Mouse (Mus musculus) stomach, embryonic 15.5 days (tissue): ENCODE data around the gene Thoc3. TPM values are rescaled to one million over a fixed set of nuclear protein-coding genes. Genes with fewer than 3 reads are reported as not detected.
A peak's percentile ranks its signal among the peaks of the same experiment; 100 is the strongest.

Experiments
- ATAC-seq: fragments of 200-750 bp; cut with Nextera tagmentation; 2 replicates; pipeline ENCODE4 v1.8.0; 2017; ENCODE audit warnings: low read depth, moderate number of reproducible peaks, moderate TSS enrichment; ENCODE audit not compliant: insufficient read depth, low FRiP score
- H3K27ac ChIP-seq: fragments of 300-500 bp; sonication (generic); 2 replicates; pipeline ENCODE4 v1.5.1; 2015; ENCODE audit warnings: mild to moderate bottlenecking, inconsistent platforms
- H3K27me3 ChIP-seq: fragments of 300-500 bp; sonication (generic); replicated peaks from 2 replicates; pipeline ENCODE4 v1.6.1; 2015; ENCODE audit warnings: inconsistent platforms
- H3K36me3 ChIP-seq: fragments of 300-500 bp; sonication (generic); 2 replicates; pipeline ENCODE4 v1.6.1; 2015; ENCODE audit warnings: inconsistent platforms
- H3K4me1 ChIP-seq: fragments of 300-500 bp; sonication (generic); 2 replicates; pipeline ENCODE4 v1.6.1; 2015; ENCODE audit warnings: inconsistent platforms
- H3K4me2 ChIP-seq: fragments of 300-500 bp; sonication (generic); 2 replicates; pipeline ENCODE4 v1.6.1; 2015; ENCODE audit warnings: mild to moderate bottlenecking, inconsistent platforms
- H3K4me3 ChIP-seq: fragments of 300-500 bp; sonication (generic); replicated peaks from 2 replicates; pipeline ENCODE4 v1.5.1; 2015; ENCODE audit warnings: inconsistent platforms
- H3K9ac ChIP-seq: fragments of 300-500 bp; sonication (generic); 2 replicates; pipeline ENCODE4 v1.6.1; 2015; ENCODE audit warnings: inconsistent platforms
- H3K9me3 ChIP-seq: fragments of 300-500 bp; sonication (generic); 2 replicates; pipeline ENCODE4 v1.6.1; 2016; ENCODE audit warnings: inconsistent platforms
- WGBS: fragments of 180-500 bp; shearing (Covaris S2); methylation state at CpG from one replicate; pipeline ENCODE4 v1.1.7; 2015; 5-methylcytosine and 5-hydroxymethylcytosine counted together
- polyA plus RNA-seq: library from polyadenylated mRNA; unstranded; fragments of >200 nt; fragmentation: Nextera tagmentation; extraction: Ambion mirVana; gene quantifications from 2 replicates; pipeline ENCODE4 v1.2.1, GENCODE M21; 2015

Gene Thoc3
- polyA plus RNA-seq, 1 experiment from 2014 or later = 109 TPM

DNA sequence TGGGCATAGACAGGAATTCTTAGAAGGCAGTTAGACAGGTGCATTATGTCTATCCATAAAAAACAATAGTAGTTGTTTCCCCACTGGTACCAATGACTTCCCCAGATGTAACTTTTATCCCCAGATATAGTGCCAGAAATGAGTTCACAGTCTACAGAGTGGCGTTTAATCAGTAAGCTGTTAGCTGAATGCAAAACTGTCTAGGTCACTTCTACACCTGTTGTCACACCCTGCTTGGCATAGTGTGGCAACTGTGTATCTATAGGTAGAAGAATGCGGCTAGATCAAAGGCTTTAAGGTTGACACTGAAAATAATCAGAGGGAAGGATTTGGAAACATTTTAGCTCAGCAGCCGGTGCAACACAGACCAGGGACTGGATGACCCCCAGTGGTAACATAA, 29.8 kb downstream of the Thoc3 start:
- Histone ChIP-seq H3K9ac (no peak overlapping the region), H3K4me1 (peaks cover 11% of the 10 kb centered on the region; the same call in 1 of the 2 replicates), H3K9me3 (no peaks in the 10 kb centered on the region), H3K27ac (no peak overlapping the region), H3K36me3 (no peaks in the 10 kb centered on the region), H3K4me3 (no peak overlapping the region), H3K4me2 (no peak overlapping the region), H3K27me3 (no peaks in the 10 kb centered on the region)
- ATAC-seq = 0 out of 2 replicates have a peak, but pooled peaks have one; percentile 23
- WGBS = 45% methylated on average over 3 of the region's 3 CpGs

DNA sequence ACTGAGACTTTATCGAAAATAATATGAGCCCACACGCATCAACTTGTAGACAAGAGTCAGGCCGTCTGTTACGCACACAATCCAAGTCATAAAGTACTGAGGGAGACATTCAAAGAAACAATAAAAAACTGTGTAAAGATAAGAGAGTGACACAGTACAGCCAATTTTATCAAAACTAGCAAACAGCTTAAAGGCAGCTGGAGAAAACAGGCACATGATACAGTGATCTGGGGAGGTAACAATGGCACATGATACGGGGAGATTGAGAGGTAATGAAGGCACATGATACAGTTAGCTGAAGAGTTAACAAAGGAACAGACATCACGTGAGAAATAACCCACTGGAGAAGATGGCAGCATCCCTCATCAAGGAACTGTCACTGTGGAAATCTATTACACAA, 31.6 kb downstream of the Thoc3 start:
- Histone ChIP-seq H3K4me1 (peaks cover 11% of the 10 kb centered on the region; the same call in 1 of the 2 replicates), H3K27me3 (no peaks in the 10 kb centered on the region), H3K9me3 (no peaks in the 10 kb centered on the region), H3K4me2 (no peak overlapping the region), H3K27ac (no peak overlapping the region), H3K36me3 (no peaks in the 10 kb centered on the region), H3K4me3 (no peak overlapping the region), H3K9ac (no peak overlapping the region)
- WGBS = 70% methylated on average over 6 of the region's 6 CpGs
- no peak for ATAC-seq

DNA sequence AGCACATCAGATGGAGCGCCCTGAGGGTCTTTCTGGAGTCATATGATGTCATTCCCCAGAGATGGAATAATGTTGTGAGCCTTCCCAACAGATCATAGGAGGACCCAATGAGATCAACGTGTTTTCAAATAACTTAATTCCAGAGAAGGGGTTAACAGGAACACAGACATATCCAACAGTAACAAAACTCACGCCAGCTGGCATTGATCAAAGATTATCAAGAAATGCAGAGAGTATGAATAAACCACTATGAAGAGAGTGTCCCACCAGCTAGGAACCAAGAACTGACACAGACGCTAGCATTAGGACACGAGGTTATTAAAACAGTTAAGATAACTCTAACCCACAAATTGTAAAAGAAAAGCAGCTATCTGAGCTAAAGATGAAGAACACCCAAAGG, 32.0 kb downstream of the Thoc3 start:
- WGBS = 45% methylated on average over 5 of the region's 5 CpGs

DNA sequence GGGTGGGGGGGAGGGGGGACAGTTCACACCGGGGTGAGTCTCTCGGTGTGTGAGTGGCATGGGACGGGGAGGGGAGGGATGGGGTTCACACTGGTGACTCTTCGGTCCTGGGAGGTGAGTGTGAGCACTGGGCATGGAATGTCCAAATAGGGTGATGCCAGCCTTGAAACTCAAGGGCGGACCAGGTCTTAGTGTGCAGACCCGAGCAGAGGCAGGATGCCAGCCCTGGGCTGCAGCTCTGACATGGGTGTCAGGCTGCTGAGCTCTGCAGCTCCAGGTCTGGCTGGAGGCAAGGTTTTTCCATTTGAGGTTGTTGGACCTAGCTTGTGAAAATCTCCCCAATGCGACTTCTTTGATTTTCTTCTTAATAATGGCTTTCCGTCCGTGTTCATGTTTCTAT, 37.5 kb downstream of the Thoc3 start:
- Histone ChIP-seq H3K4me1 (no peaks in the 10 kb centered on the region), H3K9me3 (no peaks in the 10 kb centered on the region), H3K4me2 (no peak overlapping the region), H3K36me3 (no peaks in the 10 kb centered on the region), H3K27ac (no peak overlapping the region), H3K27me3 (no peaks in the 10 kb centered on the region), H3K9ac (no peak overlapping the region), H3K4me3 (no peak overlapping the region)
- ATAC-seq = no peak
- 80% methylated on average over 9 of the region's 9 CpGs for WGBS

More for the DNA sequence above, 32.0 kb downstream of the Thoc3 start:
- Histone ChIP-seq H3K4me1 (peaks cover 11% of the 10 kb centered on the region; the same call in 1 of the 2 replicates), H3K9me3 (no peaks in the 10 kb centered on the region), H3K36me3 (no peaks in the 10 kb centered on the region), H3K4me3 (no peak overlapping the region), H3K9ac (no peak overlapping the region), H3K27me3 (no peaks in the 10 kb centered on the region), H3K27ac (no peak overlapping the region), H3K4me2 (no peak overlapping the region)
- no peak for ATAC-seq

DNA sequence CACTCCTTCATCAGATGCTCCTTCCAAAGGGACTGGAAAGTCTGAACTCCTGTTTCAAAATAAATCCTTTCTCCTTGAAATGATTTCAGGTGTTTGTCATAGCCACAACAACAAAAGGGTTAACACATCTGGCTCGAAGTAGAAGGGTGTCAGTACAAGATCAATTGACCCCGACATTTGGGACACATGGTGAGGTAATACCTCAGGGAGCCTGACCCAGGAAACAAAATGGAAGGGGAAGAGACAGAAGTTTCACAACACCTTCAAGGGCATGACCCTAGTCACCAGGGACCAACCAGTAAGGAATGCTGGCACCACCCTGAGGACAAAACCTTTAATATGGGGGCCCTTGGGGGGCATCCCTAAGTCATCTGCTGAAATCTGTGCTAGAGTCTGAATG, 38.6 kb downstream of the Thoc3 start:
- WGBS = 38% methylated on average over 2 of the region's 2 CpGs
- no peak for ATAC-seq

DNA sequence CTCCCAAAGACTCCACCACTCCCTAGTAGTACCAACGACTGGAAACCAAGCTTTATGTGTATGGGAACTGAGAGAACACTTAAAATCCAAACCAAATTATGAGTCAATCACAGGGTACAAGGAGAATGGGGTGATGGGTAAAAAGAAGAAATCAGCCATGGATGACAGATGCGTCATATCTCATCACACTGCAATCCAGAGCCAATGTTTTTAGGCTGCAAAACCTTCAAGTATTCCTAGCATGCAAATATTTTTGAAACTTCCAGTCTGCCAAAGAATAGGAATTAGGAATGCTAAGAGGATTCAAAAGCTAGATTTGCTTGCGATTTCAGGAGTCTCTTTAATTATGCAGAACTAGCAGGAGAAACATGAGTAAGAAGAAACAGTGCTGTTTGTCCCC, 39.9 kb downstream of the Thoc3 start:
- Histone ChIP-seq H3K36me3 (no peaks in the 10 kb centered on the region), H3K9me3 (no peaks in the 10 kb centered on the region), H3K4me3 (no peak overlapping the region), H3K27me3 (no peaks in the 10 kb centered on the region), H3K4me2 (no peak overlapping the region), H3K4me1 (peaks cover 3% of the 10 kb centered on the region; the same call in 1 of the 2 replicates), H3K9ac (no peak overlapping the region), H3K27ac (no peak overlapping the region)
- WGBS = 78% methylated on average over 3 of the region's 3 CpGs
- no peak for ATAC-seq

More for the DNA sequence above, 38.6 kb downstream of the Thoc3 start:
- Histone ChIP-seq H3K36me3 (no peaks in the 10 kb centered on the region), H3K4me3 (no peak overlapping the region), H3K4me1 (no peaks in the 10 kb centered on the region; the same call in 1 of the 2 replicates), H3K27me3 (no peaks in the 10 kb centered on the region), H3K9me3 (no peaks in the 10 kb centered on the region), H3K4me2 (no peak overlapping the region), H3K27ac (no peak overlapping the region), H3K9ac (no peak overlapping the region)

DNA sequence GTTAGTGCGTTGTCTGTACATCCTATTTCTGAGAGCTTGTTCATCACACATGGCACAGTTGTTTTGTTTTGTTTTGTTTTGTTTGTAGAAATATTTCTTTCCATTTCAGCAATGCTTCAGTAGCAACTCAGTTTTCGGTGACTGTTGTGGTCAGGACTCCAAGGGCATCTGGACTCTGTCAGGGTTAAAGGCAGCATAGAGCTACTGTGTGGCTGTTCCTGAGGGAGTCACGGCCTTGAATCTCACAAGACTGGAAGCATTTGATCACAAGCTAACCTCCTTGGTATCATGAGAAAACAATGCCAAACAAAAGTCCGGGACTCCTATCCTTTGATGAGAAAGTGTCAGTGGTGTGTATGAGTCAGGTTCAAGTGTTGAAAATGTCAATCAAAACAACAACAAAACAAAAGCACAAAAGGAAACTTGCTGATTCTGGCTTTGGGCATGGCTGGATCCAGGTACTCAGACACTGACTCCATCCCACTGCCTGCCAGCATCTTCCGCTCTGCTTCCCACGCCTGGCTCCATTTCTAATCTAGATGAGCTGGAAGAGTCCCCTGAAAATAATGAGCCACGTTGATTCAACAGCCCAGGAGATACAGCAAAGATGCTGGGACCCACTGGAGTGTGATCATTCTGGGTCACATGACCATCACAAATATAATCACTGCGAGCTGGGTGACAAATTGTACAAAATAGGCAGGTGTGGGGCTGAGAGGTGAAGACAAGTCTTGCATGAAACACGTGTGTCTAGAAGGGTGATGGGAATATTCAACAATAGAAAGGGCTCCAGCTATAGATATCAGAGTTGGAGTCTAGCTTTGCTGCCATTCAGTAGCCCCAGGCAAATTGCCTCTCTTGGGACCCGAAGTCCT, 41.6 kb downstream of the Thoc3 start:
- 63% methylated on average over 10 of the region's 10 CpGs for WGBS
- H3K4me2 ChIP-seq = no peak overlapping the region
- peaks cover 3% of the 10 kb centered on the region; the same call in 1 of the 2 replicates for H3K4me1 ChIP-seq
- ATAC-seq = no peak
- no peaks in the 10 kb centered on the region for H3K36me3 ChIP-seq
- H3K27ac ChIP-seq = no peak overlapping the region; the same call in 1 of the 2 replicates
- H3K27me3 ChIP-seq = no peaks in the 10 kb centered on the region
- no peak overlapping the region for H3K9ac ChIP-seq
- no peak overlapping the region for H3K4me3 ChIP-seq
- no peaks in the 10 kb centered on the region for H3K9me3 ChIP-seq

DNA sequence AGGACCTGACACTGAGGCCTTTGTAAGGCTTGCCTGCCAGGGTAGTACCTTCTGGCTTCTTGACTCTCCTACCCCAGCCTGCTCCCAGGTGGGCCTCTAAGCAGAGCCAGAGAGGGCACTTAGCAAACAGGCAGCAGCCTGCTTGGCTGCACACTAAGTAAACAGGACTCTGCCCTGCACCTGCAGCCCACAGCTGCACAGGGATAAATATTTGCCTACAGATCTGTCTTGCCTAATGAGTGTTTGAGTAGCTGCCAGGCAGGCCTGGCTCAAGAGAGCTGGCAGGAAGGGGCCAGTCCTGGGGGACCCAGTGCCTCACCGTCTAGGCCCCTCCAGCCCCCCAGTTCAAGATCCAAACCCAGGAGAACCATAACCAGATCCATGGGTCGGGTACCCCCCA, 43.4 kb downstream of the Thoc3 start:
- H3K9ac ChIP-seq = no peak overlapping the region
- WGBS = 17% methylated on average over 2 of the region's 2 CpGs
- peaks cover 3% of the 10 kb centered on the region; the same call in 1 of the 2 replicates for H3K4me1 ChIP-seq
- H3K36me3 ChIP-seq = no peaks in the 10 kb centered on the region
- H3K4me3 ChIP-seq = no peak overlapping the region
- H3K4me2 ChIP-seq = no peak overlapping the region; the same call in 1 of the 2 replicates
- H3K27me3 ChIP-seq = no peaks in the 10 kb centered on the region
- H3K9me3 ChIP-seq = no peaks in the 10 kb centered on the region
- peak; percentile 97 for ATAC-seq
- peak overlapping the region; percentile 94 for H3K27ac ChIP-seq

DNA sequence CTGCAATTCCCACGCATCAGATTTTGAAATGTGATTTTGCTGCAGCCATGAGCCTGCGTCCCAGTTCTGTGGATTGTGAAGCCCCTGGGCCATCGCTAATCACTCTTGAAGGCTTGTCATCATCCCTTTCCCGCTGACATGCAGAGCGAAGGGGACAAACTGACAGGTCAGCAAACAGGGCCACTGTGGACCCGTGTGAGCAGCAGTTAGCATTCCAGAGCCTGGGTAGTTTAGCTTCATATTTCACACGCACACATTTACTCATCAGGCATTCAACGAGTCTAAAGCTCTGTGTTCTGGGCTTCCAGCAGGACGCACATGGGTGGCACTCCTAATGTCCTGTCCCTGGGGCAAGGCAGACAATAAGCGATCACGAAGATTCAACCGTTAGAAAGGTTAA, 48.4 kb downstream of the Thoc3 start:
- WGBS = 77% methylated on average over 12 of the region's 12 CpGs

DNA sequence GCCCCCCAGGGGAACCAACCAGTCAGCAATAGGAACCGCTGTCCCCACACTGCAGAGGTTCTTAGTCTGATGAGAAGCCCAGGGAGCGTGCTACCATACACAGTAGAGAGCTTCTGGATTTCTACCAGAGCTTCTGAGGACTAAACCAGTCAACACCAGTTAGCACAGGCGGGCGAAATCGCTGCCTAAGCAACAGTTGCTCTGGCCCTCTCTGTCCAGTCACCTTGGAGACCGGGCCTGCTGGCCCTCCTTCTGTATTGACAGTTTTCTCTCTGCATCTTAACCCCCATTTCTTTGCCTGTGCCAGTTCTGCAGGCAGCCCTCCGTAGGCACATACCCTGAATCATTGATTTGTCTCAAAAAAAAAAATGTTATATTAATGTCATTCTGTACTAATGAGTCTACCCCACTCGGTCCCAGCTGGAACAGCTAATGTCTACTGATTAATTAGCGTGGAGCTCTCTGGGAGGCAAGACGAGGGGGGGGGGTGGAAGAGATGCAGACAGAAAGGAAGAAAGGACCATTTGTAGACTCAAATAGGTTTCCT, 49.8 kb downstream of the Thoc3 start:
- H3K4me2 ChIP-seq = no peak overlapping the region
- no peak for ATAC-seq
- no peaks in the 10 kb centered on the region for H3K9me3 ChIP-seq
- H3K27me3 ChIP-seq = no peaks in the 10 kb centered on the region
- H3K4me3 ChIP-seq = no peak overlapping the region
- H3K9ac ChIP-seq = no peak overlapping the region
- H3K4me1 ChIP-seq = no peaks in the 10 kb centered on the region
- WGBS = 66% methylated on average over 10 of the region's 10 CpGs
- no peak overlapping the region for H3K27ac ChIP-seq
- no peaks in the 10 kb centered on the region for H3K36me3 ChIP-seq

More for the DNA sequence above, 48.4 kb downstream of the Thoc3 start:
- Histone ChIP-seq H3K36me3 (no peaks in the 10 kb centered on the region), H3K4me3 (no peak overlapping the region), H3K4me1 (0 out of 2 replicates have a peak, but pooled peaks cover 3% of the 10 kb centered on the region), H3K9me3 (no peaks in the 10 kb centered on the region), H3K27me3 (no peaks in the 10 kb centered on the region), H3K4me2 (no peak overlapping the region), H3K9ac (no peak overlapping the region), H3K27ac (no peak overlapping the region)
- ATAC-seq = no peak

DNA sequence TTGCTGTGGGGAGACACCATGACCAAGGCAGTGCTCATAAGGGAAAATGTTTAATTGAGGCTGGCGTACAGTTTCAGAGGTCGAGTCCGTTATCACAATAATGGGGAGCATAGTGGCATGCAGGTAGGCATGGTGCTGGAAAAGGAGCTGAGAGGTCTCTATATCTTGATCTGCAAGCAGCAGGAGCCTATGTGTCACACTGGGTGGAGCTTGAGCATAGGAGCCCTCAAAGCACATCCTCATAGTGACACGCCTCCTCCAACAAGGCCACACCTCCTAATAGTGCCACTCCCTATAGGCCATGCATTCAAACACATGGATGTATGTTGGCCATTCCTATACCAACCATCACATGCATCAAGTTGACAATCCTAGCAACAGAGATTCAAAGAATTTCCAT, 53.6 kb downstream of the Thoc3 start:
- H3K36me3 ChIP-seq = no peaks in the 10 kb centered on the region
- no peak overlapping the region for H3K4me2 ChIP-seq
- WGBS = 90% methylated on average over 4 of the region's 4 CpGs
- no peaks in the 10 kb centered on the region for H3K27me3 ChIP-seq
- no peak overlapping the region for H3K4me3 ChIP-seq
- peaks cover 7% of the 10 kb centered on the region; the same call in 1 of the 2 replicates for H3K4me1 ChIP-seq
- H3K27ac ChIP-seq = no peak overlapping the region
- no peaks in the 10 kb centered on the region for H3K9me3 ChIP-seq
- no peak for ATAC-seq
- no peak overlapping the region for H3K9ac ChIP-seq

DNA sequence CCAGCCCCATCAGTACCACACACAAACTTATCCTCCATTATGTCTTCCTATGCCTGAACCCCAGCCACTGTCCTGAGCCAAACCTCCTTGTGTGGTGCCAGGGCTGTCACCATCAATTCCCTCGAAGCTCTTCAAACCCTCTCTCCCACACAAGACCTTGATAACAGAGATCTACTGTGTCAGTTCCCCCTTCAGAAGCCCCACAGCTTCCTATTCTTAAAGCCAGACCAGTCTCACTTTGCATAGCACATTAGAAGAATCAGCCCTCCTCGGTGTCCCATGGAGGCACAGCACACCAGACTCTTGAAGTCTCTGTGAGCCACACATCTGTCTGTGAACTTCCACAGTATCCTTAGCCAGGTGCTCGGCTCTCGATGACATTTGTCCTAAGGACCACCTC, 55.9 kb downstream of the Thoc3 start:
- WGBS = 70% methylated on average over 4 of the region's 4 CpGs

More for the DNA sequence above, 55.9 kb downstream of the Thoc3 start:
- ATAC-seq = no peak
- no peak overlapping the region for H3K4me2 ChIP-seq
- H3K27me3 ChIP-seq = no peaks in the 10 kb centered on the region
- no peak overlapping the region for H3K4me3 ChIP-seq
- no peaks in the 10 kb centered on the region for H3K9me3 ChIP-seq
- H3K4me1 ChIP-seq = peaks cover 7% of the 10 kb centered on the region; the same call in 1 of the 2 replicates
- no peaks in the 10 kb centered on the region for H3K36me3 ChIP-seq
- no peak overlapping the region for H3K27ac ChIP-seq
- no peak overlapping the region for H3K9ac ChIP-seq
